Mouse (Mus musculus) NIH3T3 (cell line): ENCODE data around the gene Nup214.
"Not testable (repeated sequence)": the region's sequence is repeated elsewhere in the genome, so short reads cannot be mapped to it uniquely, and the experiment has no call there.

Source experiments
- DNase-seq: peaks from one replicate; pipeline ENCODE4 v3.0.0-alpha.2; 2012; ENCODE audit warnings: low read depth

The Nup214 gene

GRCm38 (mm10) chr2:31964191-31964590, 10.0 kb upstream of the Nup214 start:
- peak; percentile 60 for DNase-seq

GRCm38 (mm10) chr2:31965110-31965509, 9.1 kb upstream of the Nup214 start:
- DNase-seq = peak; percentile 60

GRCm38 (mm10) chr2:31966801-31967200, 7.4 kb upstream of the Nup214 start:
- no peak for DNase-seq

- no peak for DNase-seq
These were observed 1.6 kb upstream of the Nup214 start for GRCm38 (mm10) chr2:31972589-31972988.

- DNase-seq = no peak
These were observed 654 bp downstream of the Nup214 start for GRCm38 (mm10) chr2:31974809-31975371.

GRCm38 (mm10) chr2:31987774-31988173, 13.5 kb downstream of the Nup214 start:
- no peak for DNase-seq

- DNase-seq = no peak
These were observed 16.7 kb downstream of the Nup214 start for GRCm38 (mm10) chr2:31990961-31991360.

- DNase-seq = no peak
These were observed 20.7 kb downstream of the Nup214 start for GRCm38 (mm10) chr2:31994896-31995295.

GRCm38 (mm10) chr2:31996060-31996459, 21.8 kb downstream of the Nup214 start:
- DNase-seq = no peak

GRCm38 (mm10) chr2:31997539-31997938, 23.3 kb downstream of the Nup214 start:
- no peak for DNase-seq

- peak; percentile 35 for DNase-seq
These were observed 24.2 kb downstream of the Nup214 start for GRCm38 (mm10) chr2:31998443-31998842.

GRCm38 (mm10) chr2:32008311-32008710, 34.1 kb downstream of the Nup214 start:
- DNase-seq = no peak

GRCm38 (mm10) chr2:32008716-32009115, 34.5 kb downstream of the Nup214 start:
- DNase-seq = no peak

GRCm38 (mm10) chr2:32019704-32020103, 45.5 kb downstream of the Nup214 start:
- no peak for DNase-seq

GRCm38 (mm10) chr2:32020229-32020628, 46.0 kb downstream of the Nup214 start:
- no peak for DNase-seq

GRCm38 (mm10) chr2:32024372-32024771, 50.1 kb downstream of the Nup214 start:
- DNase-seq = no peak

GRCm38 (mm10) chr2:32029636-32030035, 55.4 kb downstream of the Nup214 start:
- no peak for DNase-seq

- DNase-seq = peak; percentile 80
These were observed 59.2 kb downstream of the Nup214 start for GRCm38 (mm10) chr2:32033436-32033835.

- no peak for DNase-seq
These were observed 60.0 kb downstream of the Nup214 start for GRCm38 (mm10) chr2:32034206-32034605.

GRCm38 (mm10) chr2:32037279-32037858, 63.1 kb downstream of the Nup214 start:
- DNase-seq = no peak

GRCm38 (mm10) chr2:32038661-32039081, 64.4 kb downstream of the Nup214 start:
- DNase-seq = peak; percentile 92

GRCm38 (mm10) chr2:32040646-32041045, 66.4 kb downstream of the Nup214 start:
- DNase-seq = not testable (repeated sequence)

- DNase-seq = no peak
These were observed 66.9 kb downstream of the Nup214 start for GRCm38 (mm10) chr2:32041087-32041486.

- DNase-seq = no peak
These were observed 69.6 kb downstream of the Nup214 start for GRCm38 (mm10) chr2:32043836-32044235.
